Mouse (Mus musculus) testis, postnatal 14 days (tissue): ENCODE results near the gene S100a4.

ENCODE experiments used
- DNase-seq: peaks from one replicate; pipeline ENCODE4 v3.0.0; 2021; ENCODE audit warnings: low spot score

Gene S100a4

DNA sequence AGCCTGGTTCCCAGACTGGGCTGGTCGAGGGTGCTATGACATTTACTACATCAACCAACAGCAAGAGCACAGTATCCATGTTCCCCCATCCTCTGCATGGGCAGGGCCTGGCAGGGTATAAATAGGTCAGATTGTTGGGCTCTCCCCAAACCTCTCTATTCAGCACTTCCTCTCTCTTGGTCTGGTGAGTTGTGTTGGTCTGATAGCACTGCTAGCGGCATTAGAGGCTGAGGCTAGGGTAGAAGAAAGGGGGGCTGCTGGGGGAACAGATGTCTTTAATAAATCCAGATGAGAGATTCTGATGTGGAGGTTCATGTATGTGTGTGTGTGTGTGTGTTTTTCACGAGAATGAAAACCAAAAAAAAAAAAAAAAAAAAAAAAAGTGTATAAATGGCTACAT is at the start of gene S100a4:
Gene S100a4, plus strand, starts transcription at position 149 of the 400 bp plus-strand sequence.
- DNase-seq, result no peak

DNA sequence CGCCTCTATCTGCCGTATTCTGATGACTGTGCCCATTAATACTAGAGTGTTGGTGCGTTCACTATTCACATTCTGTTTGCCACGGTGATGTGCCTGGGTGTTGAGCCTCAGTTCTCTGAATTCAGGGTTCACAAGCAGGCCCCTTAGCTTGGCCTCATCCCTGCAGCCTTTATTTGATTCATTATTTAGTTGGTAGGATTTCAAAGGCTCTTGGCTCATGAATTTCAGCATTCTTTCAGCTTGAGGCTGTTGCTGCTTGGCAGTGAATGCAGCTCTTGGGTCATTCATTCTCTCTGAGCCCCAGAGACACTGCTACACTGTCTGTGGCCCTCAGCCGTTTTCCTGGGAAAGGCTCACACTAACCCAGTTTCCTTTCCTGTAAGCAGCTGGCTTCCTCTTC is 47.6 kb upstream of the S100a4 start:
- DNase-seq, result no peak

DNA sequence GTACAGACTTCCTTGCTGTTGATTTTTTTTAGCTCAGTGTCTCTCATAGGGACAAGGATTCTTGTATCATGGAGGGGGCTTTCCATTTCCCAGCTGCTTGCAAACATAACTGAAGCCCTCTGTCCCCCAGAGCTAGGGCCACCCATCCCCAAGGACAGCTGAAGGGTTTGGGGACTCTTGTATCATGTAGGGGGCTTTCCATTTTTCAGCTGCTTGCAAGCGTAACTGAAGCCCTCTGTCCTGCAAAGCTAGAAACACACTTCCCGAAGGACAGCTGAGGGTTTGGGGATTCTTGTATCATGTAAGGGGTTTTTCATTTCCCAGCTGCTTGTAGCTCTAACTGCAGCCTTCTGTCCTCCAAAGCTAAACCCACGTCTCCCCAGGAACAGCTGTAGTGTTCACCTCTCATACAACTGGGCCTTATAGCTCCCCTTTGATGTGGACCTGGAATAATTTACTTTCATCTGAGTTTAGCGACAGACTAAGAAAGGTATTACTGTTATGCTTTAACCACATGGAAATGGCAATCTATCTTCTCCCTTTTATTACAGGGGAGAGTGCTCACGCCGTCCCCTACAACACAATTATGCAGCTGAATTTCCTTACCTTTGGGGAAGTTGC is 43.5 kb upstream of the S100a4 start, which contains the start of gene S100a3:
Gene S100a3, plus strand, starts transcription at position 571 of the 621 bp plus-strand sequence.
- no peak for DNase-seq

DNA sequence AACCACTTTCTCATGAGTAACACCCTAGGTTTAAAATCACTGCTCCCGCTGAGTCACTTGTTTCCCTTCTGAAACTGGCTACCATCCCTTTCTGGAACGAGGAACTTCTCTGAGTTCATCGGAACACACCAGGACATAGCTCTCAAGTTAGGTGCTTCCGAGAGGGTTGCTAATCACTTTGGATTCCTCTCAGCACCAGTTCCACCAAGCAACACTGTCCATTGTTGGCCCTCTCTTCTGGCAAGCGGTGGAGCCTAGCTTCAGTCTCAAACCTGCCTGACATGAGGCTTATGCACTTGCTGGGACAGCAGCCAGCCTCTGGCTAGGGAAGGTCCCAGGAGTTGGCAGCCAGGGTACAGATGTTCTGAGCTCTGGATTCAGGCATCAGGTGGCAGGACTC is 28.9 kb upstream of the S100a4 start:
- no peak for DNase-seq

DNA sequence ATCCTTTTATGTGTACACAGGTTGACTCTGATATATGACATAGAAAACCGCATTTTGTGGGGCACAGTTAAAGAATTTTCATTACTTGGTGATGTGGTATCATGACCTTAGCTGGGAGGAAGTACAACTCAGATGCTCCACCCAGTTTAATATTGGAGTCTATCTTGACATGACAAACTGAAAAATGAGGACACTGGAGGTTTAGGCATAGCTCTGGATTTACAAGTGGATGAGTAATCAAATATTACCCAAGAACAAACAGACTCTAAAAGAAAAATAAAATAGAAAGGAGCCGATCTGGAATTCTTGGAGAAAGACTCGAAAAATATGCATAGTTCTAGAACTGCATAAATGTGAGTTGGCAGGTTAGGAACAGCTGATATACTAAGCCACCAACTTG is 28.3 kb upstream of the S100a4 start:
- DNase-seq, result no peak

DNA sequence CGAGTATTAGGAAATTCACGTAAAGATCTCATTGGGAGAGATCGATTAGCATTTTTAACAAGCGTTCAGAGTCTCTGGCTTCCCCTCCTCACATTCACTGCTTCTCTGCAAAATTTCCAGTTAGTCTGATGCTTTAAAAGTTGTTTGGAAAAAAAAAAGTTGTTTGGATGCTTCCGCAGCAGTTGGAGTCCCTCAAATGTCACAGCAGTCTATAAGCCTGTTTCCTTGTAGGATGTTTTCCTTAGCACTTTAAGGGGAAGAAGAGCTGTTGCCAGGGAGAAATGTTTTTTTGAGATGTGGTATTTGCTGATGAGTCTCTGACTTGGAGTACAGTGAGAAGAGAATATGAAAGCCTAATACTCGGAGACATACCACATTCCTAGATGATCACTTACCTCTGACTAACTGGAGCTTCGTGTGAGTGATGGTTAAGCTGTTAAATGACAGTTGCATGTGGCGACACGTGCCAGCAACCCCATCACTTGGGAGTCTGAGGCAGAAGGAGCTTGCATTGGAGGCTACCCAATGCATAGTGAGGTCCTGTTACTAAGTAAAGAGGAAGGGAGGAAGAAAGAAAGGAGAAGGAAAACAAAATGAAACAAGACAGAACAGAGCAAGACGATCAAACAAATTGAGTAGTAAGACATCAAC is 27.1 kb upstream of the S100a4 start:
- no peak for DNase-seq

DNA sequence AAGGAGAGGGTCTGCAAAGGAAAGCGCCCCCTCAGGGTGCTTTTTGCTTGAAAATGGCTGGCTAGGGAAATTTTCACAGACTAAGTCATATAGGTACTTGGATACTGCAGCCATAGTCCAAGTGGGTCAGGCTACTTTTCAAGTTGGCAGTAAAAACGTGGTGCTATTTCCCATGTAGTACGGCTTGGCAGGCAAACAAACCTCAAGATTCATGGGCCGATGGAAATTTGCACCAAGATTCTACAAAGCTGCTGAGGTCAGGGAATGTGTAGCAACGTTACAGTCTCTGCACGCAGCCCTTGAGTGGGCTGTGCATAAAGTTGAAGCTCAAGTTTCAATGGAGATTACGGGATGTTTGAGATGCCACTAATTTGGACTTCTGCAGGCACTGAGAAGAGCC is 24.1 kb upstream of the S100a4 start:
- no peak for DNase-seq

DNA sequence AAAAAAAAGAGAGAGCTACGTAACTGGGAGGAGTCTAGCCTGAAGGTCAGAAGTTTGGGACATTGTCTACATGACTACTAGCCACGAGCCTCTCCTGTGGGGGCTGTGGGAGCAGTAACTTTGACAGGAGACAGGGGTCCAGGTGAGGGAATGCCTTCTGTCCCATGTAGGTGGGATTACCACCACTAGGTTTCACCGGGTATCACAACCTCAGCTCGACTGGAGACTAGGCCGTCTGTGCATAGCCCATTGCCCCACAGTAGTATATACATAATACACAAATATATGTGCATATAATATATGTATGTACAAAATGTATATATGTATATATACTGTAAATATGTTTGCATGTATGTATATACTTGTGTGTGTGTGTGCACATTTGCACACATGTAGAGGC is 22.4 kb upstream of the S100a4 start:
- DNase-seq, result no peak

DNA sequence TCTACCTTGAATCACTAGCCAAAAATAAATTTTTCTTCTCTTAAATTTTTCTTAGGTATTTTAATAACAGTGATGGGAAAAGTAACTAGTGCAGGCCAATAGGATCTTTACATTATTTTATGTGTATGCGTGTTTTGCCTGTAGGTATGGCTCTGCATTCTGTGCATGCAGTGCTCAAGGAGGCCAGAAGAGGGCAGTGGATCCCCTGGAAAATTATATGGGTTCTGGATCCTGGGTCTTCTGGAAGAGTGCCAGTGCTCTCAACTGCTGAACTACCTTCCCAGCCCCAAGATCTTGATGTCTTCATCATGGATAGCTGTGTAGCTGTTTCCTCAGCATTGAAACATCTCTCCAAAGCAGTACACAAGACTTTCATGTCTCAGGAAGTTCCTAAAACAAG is 21.4 kb upstream of the S100a4 start:
- no peak for DNase-seq

DNA sequence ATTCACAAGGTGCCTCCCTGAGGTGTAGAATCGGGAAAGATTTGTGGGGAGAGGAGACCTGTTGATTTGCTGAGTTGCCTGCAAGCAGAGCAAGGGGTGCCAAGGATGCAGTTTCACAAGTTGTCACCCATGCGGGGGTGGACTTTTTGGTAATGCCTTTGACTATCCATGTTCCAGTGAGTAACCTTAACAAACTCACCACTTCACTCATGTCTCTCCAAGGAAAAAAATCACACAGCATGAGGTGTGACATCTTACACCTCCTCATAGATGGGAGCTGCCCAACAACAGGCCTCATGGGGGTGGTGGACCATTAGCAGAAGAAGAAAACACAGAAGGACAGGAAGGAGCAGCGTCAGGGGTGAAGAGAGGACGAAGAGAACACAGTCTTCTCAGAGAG is 21.0 kb upstream of the S100a4 start:
- DNase-seq, result no peak

DNA sequence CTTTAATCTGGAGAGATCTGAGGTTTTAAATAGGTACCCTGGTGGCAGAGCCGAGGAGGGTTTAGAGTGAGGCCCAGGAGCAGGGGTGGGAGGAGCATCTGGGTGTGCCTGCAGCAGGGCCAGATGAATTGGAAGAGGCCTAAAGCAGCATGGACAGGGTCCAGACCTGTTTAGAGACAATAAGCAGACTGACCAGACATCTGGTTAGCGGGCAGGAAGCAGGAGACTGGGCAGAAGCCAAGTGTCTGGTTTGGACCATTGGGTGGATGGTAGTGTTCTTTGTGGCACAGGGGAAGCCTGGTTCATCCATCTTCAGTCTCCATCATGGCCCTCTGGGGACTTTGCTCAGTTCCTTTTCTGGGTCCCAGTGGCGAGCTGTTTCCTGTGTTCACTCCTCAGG is 19.7 kb upstream of the S100a4 start:
- DNase-seq, result no peak

DNA sequence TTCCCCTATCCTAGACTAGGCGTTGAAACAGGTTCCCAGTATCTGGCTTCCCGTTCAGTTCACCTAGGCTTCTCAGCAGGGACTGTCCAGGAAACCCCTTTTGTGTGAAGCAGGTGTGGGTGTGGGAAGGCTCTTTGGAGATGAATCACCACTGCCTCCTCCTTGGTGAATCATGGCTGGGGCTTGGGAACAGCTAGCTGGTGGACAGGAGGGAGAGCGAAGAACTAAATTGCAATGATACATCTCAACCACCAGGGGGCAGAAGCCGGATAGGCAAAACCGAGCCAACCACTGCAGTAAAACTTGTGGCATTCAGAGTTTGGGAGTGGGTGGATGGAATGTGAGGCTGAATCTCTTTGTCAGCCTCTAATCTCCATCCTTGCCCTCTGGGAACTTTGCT is 18.0 kb upstream of the S100a4 start:
- DNase-seq, result peak; percentile 61

DNA sequence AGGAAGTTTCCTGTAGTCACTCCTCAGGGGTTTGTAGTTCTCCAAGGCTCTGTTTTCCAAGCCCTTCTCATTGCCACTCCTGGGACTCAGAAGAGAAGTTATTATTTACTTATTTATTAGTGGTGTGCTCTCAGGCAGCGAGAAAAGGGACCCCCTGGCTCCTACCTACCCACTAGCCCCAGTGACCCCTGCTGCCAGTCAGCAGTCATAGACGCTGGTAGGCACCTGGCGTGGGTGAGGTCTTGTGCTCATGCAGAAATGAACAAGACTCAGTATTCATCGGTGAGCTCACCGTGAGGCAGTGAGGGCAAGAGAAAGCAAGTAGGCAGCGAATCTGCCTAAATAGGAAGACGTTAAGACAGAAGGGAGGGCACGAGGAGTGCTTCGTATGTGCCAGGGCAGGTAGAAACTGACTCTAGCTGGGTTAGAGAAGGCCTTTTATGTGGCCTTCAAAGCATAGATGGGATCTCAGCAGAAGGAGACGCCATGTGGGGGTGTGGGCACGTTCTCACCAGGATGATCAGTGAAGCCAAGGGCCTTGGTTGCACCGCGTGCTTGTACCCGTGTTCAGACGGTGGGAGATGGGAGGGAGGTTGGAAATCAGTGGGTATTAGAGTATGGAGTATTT is 17.4 kb upstream of the S100a4 start:
- no peak for DNase-seq

DNA sequence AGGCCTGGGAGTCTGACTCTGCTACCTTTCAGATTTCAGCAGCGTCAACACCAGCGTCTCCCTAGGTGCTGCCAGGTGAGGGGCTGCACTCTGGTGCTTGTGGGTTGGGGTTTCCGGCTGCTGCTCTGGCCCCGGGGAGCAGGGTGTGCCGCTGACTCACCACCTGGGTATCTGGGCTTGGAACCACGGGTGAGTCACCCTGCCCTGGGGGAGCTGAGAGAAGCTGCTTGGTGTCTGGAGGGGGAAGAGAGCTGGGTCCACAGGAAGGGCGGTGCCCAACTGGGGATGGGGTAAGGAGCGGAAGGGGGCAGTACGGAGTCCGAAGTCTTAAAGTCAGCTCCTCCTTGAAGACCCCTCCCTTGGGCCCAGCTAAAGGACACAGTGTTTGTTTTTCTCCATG is 16.7 kb upstream of the S100a4 start:
- DNase-seq, result peak; percentile 64

DNA sequence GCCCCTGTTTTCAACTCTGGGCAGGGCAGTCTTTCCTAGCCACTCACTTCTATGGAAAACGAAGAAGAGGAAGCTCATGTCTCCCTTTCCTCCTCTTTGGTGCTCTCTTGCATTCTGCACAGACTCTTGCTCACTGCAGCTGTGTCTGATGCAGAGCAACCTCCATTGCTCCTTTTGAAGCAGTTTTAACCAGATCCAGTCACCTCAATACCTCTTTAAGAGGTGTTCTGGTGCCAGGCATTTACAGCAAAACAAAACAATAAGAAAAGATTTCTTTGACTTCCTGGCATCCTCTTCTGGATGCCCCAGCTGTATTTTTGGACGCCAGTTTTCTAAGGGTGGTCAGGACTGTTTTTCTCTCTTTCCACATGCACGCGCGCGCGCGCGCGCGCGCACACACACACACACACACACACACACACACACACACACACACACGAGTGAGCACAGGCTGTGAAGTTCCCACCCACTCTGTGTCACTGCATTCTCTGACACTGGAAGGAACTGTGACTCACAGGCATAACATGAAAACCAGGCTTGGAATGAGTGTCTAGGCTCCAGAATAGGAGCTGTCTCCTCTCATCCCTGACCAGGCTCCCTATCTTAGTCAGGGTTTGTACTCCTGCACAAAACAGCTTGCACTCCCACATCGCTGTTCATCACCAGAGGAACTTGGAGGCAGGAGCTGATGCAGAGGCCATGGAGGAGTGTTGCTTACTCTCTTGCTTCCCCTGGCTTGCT is 16.0 kb upstream of the S100a4 start:
- DNase-seq, result no peak

DNA sequence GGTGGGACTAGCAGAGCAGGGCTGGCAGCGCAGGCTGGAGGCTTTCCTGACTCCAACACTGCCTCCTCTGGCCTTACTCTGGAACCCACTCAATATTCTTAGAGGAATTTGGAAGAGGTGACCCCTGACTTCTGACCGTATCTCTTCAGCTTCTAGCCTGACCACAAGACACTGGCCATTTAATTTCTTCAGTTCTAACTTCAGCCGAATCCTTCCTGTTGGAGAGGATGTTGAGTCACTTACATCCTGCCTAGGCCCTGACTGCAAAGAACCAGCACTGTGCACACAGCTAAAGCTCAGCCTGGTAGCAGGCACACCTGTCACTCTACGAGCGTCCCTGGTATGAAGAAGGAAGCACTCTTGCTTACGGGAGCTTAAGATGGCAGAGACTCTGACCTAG is 14.2 kb upstream of the S100a4 start:
- no peak for DNase-seq

DNA sequence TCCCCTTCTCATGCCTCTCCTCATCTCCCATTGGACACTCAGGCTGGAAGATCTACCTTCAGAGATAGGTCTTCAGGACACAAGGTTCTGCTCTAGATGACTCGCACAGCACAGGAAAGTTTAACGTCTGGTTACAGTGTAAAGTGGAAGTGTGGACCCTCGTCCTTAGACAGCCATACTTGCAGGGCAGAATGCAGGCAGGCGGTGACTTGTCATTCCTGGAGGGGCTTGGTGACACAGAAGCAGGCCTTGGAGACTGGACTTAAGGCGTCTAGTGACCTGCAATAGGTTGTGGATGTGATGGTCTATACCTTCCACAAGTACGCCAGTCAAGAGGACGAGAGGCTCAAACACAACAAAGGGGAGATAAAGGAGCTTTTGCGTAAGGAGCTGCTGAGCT is 13.6 kb upstream of the S100a4 start, which contains the start of gene S100a2:
Gene S100a2, plus strand, starts transcription at position 301 of the 400 bp plus-strand sequence.
- no peak for DNase-seq

DNA sequence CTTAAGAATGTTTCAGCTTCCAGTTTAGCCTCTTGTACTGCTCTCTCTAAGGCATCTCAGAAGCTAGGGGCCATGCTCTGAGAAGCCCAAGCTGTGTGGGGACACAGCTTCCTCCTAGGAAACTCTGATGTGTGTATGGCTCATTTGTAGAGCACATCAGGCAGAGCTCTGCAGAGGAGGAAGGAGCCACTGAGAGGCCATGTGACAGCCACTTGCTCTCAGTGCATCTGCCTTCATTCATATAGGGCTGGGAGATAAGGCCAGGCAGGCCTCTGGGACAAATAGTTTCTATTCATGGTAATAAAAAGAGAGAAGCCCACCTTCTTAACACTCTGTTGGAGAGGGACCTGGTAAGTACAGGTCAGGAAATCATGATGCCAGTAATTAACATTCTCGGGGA is 9.1 kb upstream of the S100a4 start:
- no peak for DNase-seq

DNA sequence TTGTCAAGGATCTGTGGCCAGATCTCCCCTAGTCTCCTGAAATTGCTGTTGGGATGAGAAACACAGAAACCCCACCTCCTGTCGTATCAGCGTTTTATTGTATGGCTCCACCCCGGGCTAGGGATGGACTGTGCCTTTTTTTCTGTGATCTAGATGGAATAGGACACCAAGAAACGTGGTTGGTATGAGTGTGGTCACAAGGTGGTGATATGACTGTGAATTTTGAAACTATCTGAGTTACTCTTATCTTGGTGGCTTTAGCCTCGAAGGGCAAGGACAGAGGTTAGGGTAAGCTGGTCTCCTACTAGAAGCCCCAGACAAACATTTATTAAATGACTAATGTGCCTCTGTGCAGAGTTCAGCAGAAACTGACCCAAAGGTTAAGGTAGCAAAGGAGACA is 8.0 kb upstream of the S100a4 start:
- DNase-seq, result no peak

DNA sequence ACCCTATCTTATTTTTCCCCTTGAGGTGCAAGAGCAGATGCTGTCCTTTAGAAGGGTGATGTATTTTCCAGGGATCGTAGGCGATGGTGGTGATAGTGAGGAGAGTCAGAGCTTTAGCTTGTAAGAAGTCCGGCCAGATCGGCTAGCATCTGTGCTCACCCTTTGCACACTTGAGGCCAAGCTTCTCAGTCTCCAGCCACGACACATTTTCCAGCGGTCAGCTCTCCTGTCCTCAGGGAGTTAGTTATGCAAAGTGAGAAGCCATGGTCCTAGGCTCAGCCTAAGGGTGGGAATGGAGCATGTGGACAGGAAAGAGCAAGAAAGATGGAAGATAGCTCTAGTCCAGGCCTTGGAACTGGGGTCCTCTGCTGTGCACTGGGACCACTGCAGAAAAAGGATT is 6.8 kb upstream of the S100a4 start:
- DNase-seq, result no peak

DNA sequence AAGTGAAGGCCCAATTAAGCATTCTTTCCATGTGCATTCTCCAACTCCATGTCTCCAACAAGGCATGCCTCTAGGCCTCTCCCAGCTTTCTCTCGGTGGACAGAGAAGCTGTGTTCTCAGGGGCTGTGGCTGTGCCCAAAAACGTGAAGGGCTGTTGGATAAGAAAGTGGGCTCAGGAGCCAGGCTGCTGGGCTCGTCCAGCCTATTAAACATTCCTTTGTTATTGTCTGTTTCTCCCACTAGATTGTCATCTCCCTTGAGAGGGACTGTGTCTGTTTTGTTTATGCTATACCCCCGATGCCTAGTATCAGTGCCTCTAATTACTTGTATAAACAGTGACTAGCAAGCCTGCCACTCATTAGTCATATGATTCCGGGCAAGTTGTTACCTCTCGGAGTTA is 5.8 kb upstream of the S100a4 start:
- no peak for DNase-seq

DNA sequence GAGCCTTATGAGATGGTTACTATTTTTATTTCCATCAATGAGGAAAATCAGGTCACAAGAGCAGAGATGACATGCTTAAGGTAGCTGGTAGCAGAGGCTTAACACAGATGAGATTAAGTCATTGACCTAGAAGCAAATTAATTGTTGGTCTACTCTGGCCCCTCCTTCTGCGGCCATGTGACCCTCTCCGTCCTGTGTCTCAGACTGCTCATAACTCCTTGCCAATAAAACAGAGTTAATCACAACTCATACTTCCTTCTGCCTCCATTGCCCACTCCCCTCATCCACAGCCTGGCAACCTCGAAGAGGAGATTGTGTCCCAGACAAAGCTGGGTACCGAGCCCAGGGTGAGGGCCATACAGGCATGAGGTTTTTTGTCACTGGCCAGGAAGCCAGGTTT is 5.4 kb upstream of the S100a4 start:
- no peak for DNase-seq

DNA sequence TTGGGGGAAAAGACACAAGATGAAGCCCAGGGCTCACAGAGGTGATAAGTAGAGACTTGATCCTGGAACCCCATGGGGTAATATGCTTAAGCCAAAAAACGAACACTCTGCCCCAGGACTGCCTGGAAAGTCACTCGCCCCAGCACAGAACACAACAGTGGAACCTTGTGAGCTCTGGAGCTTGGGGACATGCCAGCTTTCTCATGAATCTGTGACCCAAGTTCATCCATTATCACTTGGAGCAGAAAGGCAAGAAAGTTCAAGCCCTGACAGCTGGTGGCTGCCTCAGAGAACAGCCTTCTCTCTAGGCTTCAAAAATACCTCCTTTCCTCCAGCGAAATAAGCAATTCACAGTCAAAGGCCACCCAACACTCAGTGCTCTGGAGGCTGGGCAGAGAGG is 4.2 kb upstream of the S100a4 start:
- DNase-seq, result no peak
